Mouse (Mus musculus) forebrain, embryonic 12.5 days (tissue): ENCODE data around the gene Tpcn2. TPM values are rescaled to one million over a fixed set of nuclear protein-coding genes. Genes with fewer than 3 reads are reported as not detected.

Source experiments
- ATAC-seq: fragments of 200-750 bp; cut with Nextera tagmentation; 2 replicates; pipeline ENCODE4 v1.8.0; 2017; ENCODE audit warnings: moderate TSS enrichment; ENCODE audit not compliant: low FRiP score
- H3K27ac ChIP-seq: fragments of 300-500 bp; sonication (generic); 2 replicates; pipeline ENCODE4 v1.5.1; 2016; ENCODE audit warnings: mild to moderate bottlenecking
- H3K27me3 ChIP-seq: fragments of 300-500 bp; sonication (generic); 2 replicates; pipeline ENCODE4 v1.6.1; 2016; ENCODE audit warnings: mild to moderate bottlenecking
- H3K36me3 ChIP-seq: fragments of 300-500 bp; sonication (generic); replicated peaks from 2 replicates; pipeline ENCODE4 v1.6.1; 2016; ENCODE audit warnings: mild to moderate bottlenecking
- H3K4me1 ChIP-seq: fragments of 300-500 bp; sonication (generic); 2 replicates; pipeline ENCODE4 v1.6.1; 2016
- H3K4me2 ChIP-seq: fragments of 300-500 bp; sonication (generic); 2 replicates; pipeline ENCODE4 v1.6.1; 2016; ENCODE audit warnings: mild to moderate bottlenecking, moderate library complexity
- H3K4me3 ChIP-seq: fragments of 300-500 bp; sonication (generic); replicated peaks from 2 replicates; pipeline ENCODE4 v1.5.1; 2016; ENCODE audit warnings: mild to moderate bottlenecking
- H3K9ac ChIP-seq: fragments of 300-500 bp; sonication (generic); 2 replicates; pipeline ENCODE4 v1.6.1; 2016; ENCODE audit warnings: mild to moderate bottlenecking
- H3K9me3 ChIP-seq: fragments of 300-500 bp; sonication (generic); 2 replicates; pipeline ENCODE4 v1.6.1; 2016
- WGBS: fragments of 180-500 bp; shearing (Covaris S2); methylation state at CpG from one replicate; pipeline ENCODE4 v1.1.7; 2016; 5-methylcytosine and 5-hydroxymethylcytosine counted together
- polyA plus RNA-seq: library from polyadenylated mRNA; unstranded; fragments of >200 nt; fragmentation: Nextera tagmentation; extraction: Ambion mirVana; gene quantifications from 2 replicates; pipeline ENCODE4 v1.2.1, GENCODE M21; 2016

Gene Tpcn2
- polyA plus RNA-seq, 1 experiment from 2014 or later = 4.8 TPM

- Histone ChIP-seq H3K4me1 (no peaks in the 10 kb centered on the region), H3K4me2 (no peak overlapping the region), H3K9me3 (no peaks in the 10 kb centered on the region), H3K36me3 (no peaks in the 10 kb centered on the region), H3K27me3 (no peaks in the 10 kb centered on the region), H3K4me3 (no peak overlapping the region), H3K27ac (no peak overlapping the region), H3K9ac (no peak overlapping the region)
- ATAC-seq = no peak
- WGBS = 82% methylated on average over 10 of the region's 10 CpGs
Observed at GRCm38 (mm10) chr7:145234841-145235790, 48.7 kb downstream of the Tpcn2 start.

GRCm38 (mm10) chr7:145231659-145232058, 52.2 kb downstream of the Tpcn2 start:
- Histone ChIP-seq H3K27ac (no peak overlapping the region), H3K4me1 (no peaks in the 10 kb centered on the region), H3K36me3 (no peaks in the 10 kb centered on the region), H3K9ac (no peak overlapping the region), H3K27me3 (no peaks in the 10 kb centered on the region), H3K9me3 (no peaks in the 10 kb centered on the region), H3K4me3 (no peak overlapping the region), H3K4me2 (no peak overlapping the region)
- ATAC-seq = no peak
- WGBS = 83% methylated on average over 9 of the region's 9 CpGs

- H3K9ac ChIP-seq = no peak overlapping the region
- ATAC-seq = no peak
- no peaks in the 10 kb centered on the region for H3K36me3 ChIP-seq
- no peak overlapping the region for H3K27ac ChIP-seq
- no peaks in the 10 kb centered on the region for H3K9me3 ChIP-seq
- H3K27me3 ChIP-seq = no peaks in the 10 kb centered on the region
- H3K4me3 ChIP-seq = no peak overlapping the region
- peaks cover 5% of the 10 kb centered on the region for H3K4me1 ChIP-seq
- no peak overlapping the region for H3K4me2 ChIP-seq
- 91% methylated on average over 6 of the region's 6 CpGs for WGBS
Observed at GRCm38 (mm10) chr7:145226641-145227040, 57.2 kb downstream of the Tpcn2 start.

GRCm38 (mm10) chr7:145225626-145226025, 58.2 kb downstream of the Tpcn2 start:
- Histone ChIP-seq H3K4me2 (no peak overlapping the region), H3K9ac (no peak overlapping the region), H3K36me3 (no peaks in the 10 kb centered on the region), H3K9me3 (no peaks in the 10 kb centered on the region), H3K27ac (no peak overlapping the region), H3K27me3 (no peaks in the 10 kb centered on the region), H3K4me3 (no peak overlapping the region), H3K4me1 (peaks cover 5% of the 10 kb centered on the region)
- ATAC-seq = no peak
- WGBS = 92% methylated on average over 6 of the region's 6 CpGs

- Histone ChIP-seq H3K4me2 (no peak overlapping the region), H3K27ac (no peak overlapping the region), H3K4me3 (no peak overlapping the region), H3K9ac (no peak overlapping the region), H3K9me3 (no peaks in the 10 kb centered on the region), H3K36me3 (no peaks in the 10 kb centered on the region), H3K4me1 (peaks cover 7% of the 10 kb centered on the region), H3K27me3 (no peaks in the 10 kb centered on the region)
- 57% methylated on average over 2 of the region's 2 CpGs for WGBS
- ATAC-seq = no peak
Observed at GRCm38 (mm10) chr7:145221841-145222689, 61.7 kb downstream of the Tpcn2 start.

GRCm38 (mm10) chr7:145221346-145221745, 62.5 kb downstream of the Tpcn2 start:
- peaks cover 13% of the 10 kb centered on the region for H3K4me1 ChIP-seq
- H3K27ac ChIP-seq = no peak overlapping the region
- no peak overlapping the region for H3K4me3 ChIP-seq
- ATAC-seq = no peak
- no peak overlapping the region for H3K9ac ChIP-seq
- no peaks in the 10 kb centered on the region for H3K27me3 ChIP-seq
- 68% methylated on average over 2 of the region's 2 CpGs for WGBS
- H3K4me2 ChIP-seq = no peak overlapping the region
- H3K9me3 ChIP-seq = no peaks in the 10 kb centered on the region
- H3K36me3 ChIP-seq = no peaks in the 10 kb centered on the region

- Histone ChIP-seq H3K4me1 (peaks cover 14% of the 10 kb centered on the region), H3K9ac (no peak overlapping the region), H3K4me3 (no peak overlapping the region), H3K9me3 (no peaks in the 10 kb centered on the region), H3K4me2 (no peak overlapping the region), H3K36me3 (no peaks in the 10 kb centered on the region), H3K27ac (no peak overlapping the region), H3K27me3 (no peaks in the 10 kb centered on the region)
- 86% methylated on average over 9 of the region's 9 CpGs for WGBS
- no peak for ATAC-seq
Observed at GRCm38 (mm10) chr7:145219420-145219831, 64.4 kb downstream of the Tpcn2 start.

- Histone ChIP-seq H3K4me3 (no peak overlapping the region), H3K27ac (no peak overlapping the region), H3K9ac (no peak overlapping the region), H3K4me2 (no peak overlapping the region), H3K4me1 (peaks cover 26% of the 10 kb centered on the region), H3K27me3 (no peaks in the 10 kb centered on the region), H3K9me3 (no peaks in the 10 kb centered on the region), H3K36me3 (no peaks in the 10 kb centered on the region)
- ATAC-seq = no peak
- WGBS = 91% methylated on average over 1 of the region's 1 CpGs
Observed at GRCm38 (mm10) chr7:145216591-145216990, 67.2 kb downstream of the Tpcn2 start.

- Histone ChIP-seq H3K9me3 (no peaks in the 10 kb centered on the region), H3K27me3 (no peaks in the 10 kb centered on the region), H3K9ac (no peak overlapping the region), H3K4me3 (no peak overlapping the region), H3K4me1 (peaks cover 35% of the 10 kb centered on the region), H3K4me2 (no peak overlapping the region), H3K27ac (no peak overlapping the region), H3K36me3 (no peaks in the 10 kb centered on the region)
- no peak for ATAC-seq
- WGBS = 84% methylated on average over 4 of the region's 4 CpGs
Observed at GRCm38 (mm10) chr7:145215476-145215875, 68.3 kb downstream of the Tpcn2 start.

GRCm38 (mm10) chr7:145211680-145212659, 71.8 kb downstream of the Tpcn2 start:
- H3K36me3 ChIP-seq = no peaks in the 10 kb centered on the region
- ATAC-seq = peak; percentile 84
- WGBS = 9% methylated on average over 14 of the region's 14 CpGs
- peaks cover 49% of the 10 kb centered on the region for H3K4me1 ChIP-seq
- 0 out of 2 replicates have a peak overlapping the region, but pooled peaks have one; percentile 10 for H3K4me2 ChIP-seq
- H3K9me3 ChIP-seq = no peaks in the 10 kb centered on the region
- H3K27me3 ChIP-seq = no peaks in the 10 kb centered on the region
- peak overlapping the region; percentile 96 for H3K27ac ChIP-seq
- H3K9ac ChIP-seq = peak overlapping the region; percentile 40
- H3K4me3 ChIP-seq = no peak overlapping the region

GRCm38 (mm10) chr7:145210477-145211070, 73.2 kb downstream of the Tpcn2 start:
- 68% methylated on average over 4 of the region's 4 CpGs for WGBS
- Histone ChIP-seq H3K27me3 (no peaks in the 10 kb centered on the region), H3K27ac (peak overlapping the region; percentile 85), H3K4me1 (peaks cover 57% of the 10 kb centered on the region), H3K4me3 (no peak overlapping the region), H3K9me3 (no peaks in the 10 kb centered on the region), H3K4me2 (no peak overlapping the region), H3K9ac (no peak overlapping the region), H3K36me3 (no peaks in the 10 kb centered on the region)
- ATAC-seq = no peak
